Mouse (Mus musculus): Measurements from ENCODE around the gene Map4k4. TPM values are rescaled to one million over a fixed set of nuclear protein-coding genes. Genes with fewer than 3 reads are reported as not detected.

Gene Map4k4
- total RNA-seq, 2 experiments from 2014 or later: 146 to 166 TPM

DNA sequence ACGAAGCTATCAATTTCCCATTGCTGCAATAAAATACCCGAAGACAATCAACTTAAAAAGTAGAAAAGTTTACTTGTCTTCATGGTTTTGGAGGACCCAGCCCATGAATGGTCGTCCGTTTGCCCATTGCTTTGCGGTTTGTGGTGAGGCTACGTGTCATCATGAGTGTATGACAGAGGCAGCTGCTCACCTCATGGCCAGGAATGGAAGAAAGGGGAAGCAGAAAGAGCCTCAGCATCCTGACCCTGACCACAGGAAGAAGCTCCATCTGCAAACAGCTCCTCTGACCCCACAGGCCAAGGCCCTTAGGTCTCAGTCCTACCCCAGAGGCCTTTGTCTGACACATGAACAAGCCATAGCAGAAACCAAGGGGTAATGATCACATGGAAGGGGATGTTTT lies 150.4 kb downstream of the Map4k4 start:
- no peak for DNase-seq

DNA sequence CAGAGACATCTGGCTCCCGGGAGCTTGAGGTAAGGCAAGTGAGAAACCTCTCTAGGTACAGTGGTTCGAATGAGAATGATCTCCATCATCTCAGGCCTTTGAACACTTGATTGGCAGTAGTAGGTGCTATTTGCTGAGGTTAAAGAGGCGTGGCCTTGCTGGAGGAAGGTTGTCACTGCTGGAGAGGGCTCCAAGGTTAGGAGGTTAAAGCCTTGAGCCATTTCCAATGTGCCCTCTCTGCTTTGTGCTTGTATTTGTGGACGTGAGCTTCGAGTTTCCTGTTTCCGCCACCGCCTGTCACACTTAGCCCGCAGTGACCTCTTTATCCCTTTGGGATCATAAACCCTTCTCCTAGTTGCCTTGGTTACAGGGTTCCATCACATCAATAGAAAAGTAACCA lies 151.4 kb downstream of the Map4k4 start:
- DNase-seq: no peak

DNA sequence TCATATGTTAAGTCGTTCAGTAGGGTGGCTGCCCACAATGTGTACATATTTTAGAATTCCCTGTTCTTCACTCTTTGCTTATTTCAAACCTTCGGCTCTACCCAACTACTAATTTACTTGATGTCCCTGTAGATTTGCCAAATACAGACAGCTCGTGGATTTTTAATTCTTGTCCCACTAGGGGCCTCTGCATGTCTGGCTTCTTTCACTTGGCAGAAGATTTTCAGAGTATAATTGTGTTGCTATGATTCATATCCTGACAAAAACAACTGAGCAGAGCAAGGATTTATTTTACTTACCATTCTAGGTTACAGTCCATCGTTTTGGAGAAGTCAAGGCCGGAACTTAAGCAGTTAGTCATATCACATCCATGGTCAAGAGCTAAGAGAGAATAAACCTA lies 152.4 kb downstream of the Map4k4 start:
- no peak for DNase-seq

DNA sequence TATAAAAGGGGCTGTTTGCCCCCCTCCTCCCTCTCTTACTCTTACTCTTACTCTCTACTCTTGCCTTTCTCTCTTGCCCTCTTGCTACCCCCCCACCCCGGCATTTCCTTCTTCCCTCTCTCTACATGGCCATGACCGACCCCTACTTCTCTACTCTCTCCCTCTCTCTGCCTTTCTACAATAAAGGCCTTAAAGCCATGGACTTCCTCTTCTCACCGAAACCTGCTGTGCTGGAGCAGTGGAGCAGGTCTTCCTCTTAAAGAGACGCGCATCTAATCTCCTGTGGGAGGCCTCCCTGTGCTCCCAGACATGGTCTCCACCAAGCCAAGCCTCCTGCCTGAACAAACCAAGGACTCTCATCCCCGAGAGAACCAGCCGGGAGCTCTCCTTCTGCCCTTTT lies 154.3 kb downstream of the Map4k4 start:
- DNase-seq: no peak

DNA sequence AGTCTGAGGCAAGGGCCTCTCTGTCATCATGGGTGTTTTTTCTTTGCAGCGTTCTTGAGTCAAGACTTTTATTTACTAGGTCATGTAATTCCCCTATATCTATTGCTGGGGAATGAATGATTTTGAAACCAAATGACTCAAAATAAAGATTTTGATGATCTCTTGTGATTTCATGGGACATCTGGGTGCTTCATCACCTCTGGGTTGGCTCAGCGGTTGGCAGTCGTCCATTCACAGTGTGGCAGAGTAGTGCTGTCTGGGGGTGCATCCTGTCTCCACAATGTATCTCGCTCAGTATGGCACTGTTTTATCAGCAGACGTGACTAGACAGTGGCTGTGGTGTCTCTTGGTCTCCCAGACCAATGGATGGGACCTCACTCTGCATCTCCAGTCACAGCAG lies 155.2 kb downstream of the Map4k4 start:
- DNase-seq: no peak

DNA sequence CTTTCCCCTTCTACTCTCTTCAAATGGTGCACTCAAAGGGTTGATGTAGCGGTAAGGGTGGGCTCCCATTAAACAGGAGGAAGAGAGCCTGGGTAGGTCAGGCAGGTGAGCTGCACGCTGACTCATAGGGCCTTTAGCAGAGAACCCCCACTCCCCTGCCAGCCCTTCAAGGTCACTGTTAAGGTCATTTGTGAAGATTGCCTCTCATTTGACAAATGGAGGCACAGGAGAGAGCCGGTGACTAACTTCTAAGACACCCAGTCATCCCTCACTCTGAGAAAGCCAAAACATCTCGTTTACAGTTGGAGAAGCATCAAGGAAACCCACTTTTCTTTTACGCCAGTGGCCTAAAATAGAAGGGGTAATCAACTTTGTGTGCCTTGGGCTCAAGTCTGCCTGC lies 156.6 kb downstream of the Map4k4 start:
- DNase-seq: no peak

DNA sequence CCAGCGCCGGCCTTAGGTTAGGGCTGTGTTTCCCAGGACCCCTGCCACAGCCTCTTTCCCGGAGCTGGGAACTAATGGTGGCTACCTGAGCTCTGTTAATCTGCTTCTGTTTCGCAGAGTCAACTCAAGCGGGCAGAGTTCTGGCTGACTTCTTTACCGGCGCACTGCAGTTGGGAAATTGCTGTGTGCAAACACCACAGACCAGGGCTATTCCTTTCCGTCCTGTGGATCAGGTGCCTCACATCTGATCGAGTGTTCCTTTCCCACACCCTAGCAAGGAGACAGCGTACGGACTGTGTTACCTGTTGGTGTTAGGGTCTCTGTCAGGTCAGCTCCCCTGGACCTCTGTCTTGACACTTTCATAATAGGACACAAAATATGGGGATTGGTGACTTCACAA lies 157.3 kb downstream of the Map4k4 start:
- DNase-seq: no peak

DNA sequence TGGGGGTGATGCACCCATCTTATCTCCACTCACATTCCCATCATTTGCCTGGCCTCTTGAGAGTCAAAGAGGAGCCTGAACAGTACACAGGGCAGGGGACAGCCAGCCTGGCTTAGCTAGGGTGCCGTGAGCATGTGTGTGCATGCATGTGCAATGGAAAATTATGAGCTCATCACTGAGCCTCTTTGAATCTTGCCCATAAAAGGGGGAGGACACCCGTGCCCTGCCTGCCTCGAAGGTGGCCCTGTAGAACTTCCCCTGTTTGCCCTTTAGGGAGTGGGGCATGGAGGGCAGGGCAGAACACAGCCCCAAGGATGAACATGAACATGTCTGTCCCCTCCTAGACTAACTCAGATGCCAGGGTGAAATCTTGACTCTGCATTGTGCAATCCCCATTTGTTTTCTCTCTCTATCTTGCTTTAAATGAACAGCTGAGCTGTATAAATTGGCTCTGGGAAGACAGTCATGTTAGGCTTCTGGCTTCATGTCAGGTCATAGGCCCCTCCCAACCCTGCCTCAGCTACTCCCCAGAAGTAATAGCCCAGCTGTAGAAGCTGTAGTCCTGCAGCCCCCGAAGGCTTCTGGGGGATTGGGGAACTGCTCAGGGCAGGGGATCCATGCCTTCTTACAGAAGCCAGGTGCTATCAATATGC lies 158.5 kb downstream of the Map4k4 start:
- DNase-seq: no peak

DNA sequence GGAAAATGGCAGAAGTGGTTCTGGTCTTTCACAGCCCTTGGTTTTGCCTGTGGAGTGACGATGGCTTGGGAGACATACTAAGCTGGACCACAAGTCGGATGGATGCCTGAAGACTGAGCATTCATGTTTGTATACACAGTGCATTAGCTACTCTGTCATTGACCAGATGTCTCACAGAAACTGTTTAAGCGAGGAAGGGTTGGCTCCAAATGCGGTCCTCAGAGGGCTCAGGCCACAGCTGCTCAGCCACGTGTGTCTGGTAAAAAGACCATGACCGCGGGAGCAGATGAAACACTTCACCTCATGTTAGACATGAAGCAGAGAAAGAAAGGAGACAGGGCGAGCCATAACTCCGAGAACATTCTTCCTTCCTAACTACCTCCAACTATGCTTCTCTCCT lies 160.6 kb downstream of the Map4k4 start:
- no peak for DNase-seq

DNA sequence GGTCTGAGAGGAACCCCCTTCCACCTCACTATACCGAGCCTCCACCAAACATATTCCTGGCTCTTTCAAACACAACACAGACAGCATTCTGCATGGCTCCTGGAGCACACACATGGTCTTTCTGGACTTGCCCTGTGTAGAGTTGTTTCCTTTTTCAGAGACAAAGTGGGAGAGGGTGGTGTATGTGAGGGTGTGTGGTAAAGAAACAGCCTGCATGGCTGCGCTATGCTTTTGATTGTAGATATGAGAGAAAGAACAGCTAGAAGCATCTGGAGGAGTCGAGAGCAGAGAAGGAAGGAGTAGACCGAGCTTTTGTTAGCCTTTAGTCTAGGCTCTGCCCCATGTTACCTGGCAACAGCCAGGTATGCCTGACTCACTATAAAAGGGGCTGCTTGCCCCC lies 162.7 kb downstream of the Map4k4 start:
- DNase-seq: no peak

DNA sequence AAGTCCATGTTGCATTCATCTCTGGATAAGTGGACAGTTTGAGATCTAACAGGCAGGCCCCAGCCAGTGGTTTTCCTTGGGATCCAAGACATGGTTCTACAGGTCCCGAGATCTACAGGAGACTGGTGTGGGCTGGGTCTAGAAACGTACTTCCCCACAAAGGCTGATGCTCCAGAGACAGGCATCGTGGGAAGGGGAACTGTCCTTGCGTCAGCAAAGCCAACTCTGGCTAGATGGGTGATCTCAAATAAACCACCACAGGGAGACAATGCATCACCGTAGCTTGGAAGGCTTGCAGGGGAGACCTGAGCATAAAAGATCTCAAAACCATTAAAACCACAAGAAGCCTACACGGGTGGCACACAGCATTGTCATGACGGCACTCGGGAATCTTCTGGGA lies 163.8 kb downstream of the Map4k4 start:
- no peak for DNase-seq

DNA sequence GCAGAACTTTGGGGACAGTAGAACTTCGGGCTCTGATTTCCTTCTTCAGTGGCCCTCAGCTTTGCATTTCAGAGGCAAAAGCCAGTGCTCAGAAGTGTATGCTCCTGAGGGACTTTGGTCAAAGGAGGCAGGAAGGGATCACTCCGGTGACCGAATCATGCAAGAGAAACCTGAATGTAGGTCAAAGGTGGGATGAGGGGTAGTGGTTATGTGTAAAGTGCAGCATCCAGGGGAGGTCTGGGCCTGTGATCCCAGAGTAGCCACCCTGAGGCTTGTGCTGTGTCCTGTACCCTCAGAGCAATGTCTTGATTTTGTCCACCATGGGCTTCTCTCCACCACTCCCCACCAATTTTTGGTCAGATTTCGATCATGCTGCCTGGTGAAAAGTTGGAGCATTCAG lies 171.8 kb downstream of the Map4k4 start:
- DNase-seq: no peak

DNA sequence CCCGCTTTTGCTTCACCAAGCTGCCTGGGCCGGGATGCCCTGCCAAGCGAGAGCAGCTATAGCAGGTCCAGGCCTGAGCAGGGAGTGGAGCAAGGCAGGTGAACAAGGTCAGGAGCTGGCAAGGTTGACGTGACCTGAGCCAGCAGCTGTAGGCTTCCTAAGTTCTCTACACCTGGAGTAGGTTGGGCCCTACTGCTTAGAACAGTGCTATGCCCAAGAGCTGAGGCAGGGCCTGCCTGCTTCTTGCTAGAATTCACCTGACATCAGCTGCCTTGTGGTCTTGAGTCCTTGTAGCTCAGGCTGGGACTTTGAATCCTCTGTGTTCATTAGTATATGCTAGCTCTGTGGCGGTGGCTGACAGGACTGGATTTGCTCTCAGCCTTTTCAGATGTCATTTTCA lies 173.1 kb downstream of the Map4k4 start, which contains the start of gene Il1r2:
Gene Il1r2 (plus strand): TSS at position 301 of the 400 bp plus-strand sequence.
- no peak for DNase-seq

Other genes starting within 250 kb of the Map4k4 start
- gene Creg2, start 249.4 kb upstream of the Map4k4 start, total RNA-seq (2021): 100 to 1,000 TPM in 1 of 2 experiments, 10 to 100 TPM in 1; 96.3 to 105 TPM
- gene Rfx8, start 179.9 kb upstream of the Map4k4 start, total RNA-seq (2021): under 1 TPM in 1 of 2 experiments, not detected in 1; 0.32 TPM
- gene Gm3646, start 95.6 kb upstream of the Map4k4 start, total RNA-seq (2021): not detected
- not detected for gene Il1r2, start 173.2 kb downstream of the Map4k4 start, total RNA-seq (2021)

All from layer of hippocampus, postnatal 36 days (tissue).